8 mouse cellular contexts compared by ENCODE assay signal in the genomic region with DNA sequence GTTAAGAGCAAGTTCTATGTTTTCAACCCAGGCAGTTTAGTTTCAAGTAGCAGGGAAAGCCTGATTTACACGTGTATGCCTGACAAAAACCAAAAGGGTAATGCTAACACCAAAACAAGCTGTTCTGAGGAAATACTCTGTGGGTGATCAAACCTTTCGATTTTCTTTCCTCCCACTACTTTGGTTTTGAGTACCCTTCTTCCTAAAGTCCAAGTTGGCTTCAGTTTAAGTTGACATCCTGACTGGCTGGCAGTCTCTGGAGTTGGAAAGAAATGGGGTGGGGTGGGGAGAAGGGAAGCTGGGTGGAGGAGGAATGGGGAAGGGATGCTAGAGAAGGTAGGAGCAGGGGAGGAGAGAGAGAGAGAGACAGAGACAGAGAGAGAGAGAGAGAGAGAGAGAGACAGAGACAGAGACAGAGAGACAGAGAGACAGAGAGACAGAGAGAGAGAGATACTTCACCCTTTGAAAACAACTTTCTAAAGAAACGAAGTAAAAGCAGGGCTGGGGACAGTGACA. TPM values are rescaled to one million over a fixed set of nuclear protein-coding genes. Genes with fewer than 3 reads are reported as not detected.
A peak's percentile ranks its signal among the peaks of the same experiment; 100 is the strongest.
DNase-seq lines count a peak whose midpoint lies in the region; ATAC-seq and TF ChIP-seq lines count a peak whose summit lies in the region.

No protein-coding gene starts in this region.

- H3K4me3 ChIP-seq in heart, embryonic 11.5 days (ENCODE audit: low read depth, low read length) = peak overlapping the region; percentile 65
- peak overlapping the region; percentile 69 for H3K4me3 ChIP-seq in hindbrain, embryonic 16.5 days (ENCODE audit: low read length)
- H3K4me3 ChIP-seq in midbrain, postnatal 0 days (ENCODE audit: low read depth, low read length) = peak overlapping the region; percentile 68

- H3K4me2 ChIP-seq in heart, embryonic 11.5 days = peak overlapping the region; percentile 93
- H3K4me2 ChIP-seq in hindbrain, embryonic 16.5 days (ENCODE audit: low read length) = peak overlapping the region; percentile 95
- H3K4me2 ChIP-seq in midbrain, postnatal 0 days (ENCODE audit: low read depth, low read length, poor library complexity, severe bottlenecking) = peak overlapping the region; percentile 97

- TF ChIP-seq CTCF in midbrain, postnatal 0 days (IDR thresholded peaks at IDR 0.05) = no peak

- H3K27ac ChIP-seq in heart, embryonic 11.5 days (ENCODE audit: low read depth, low read length) = peak overlapping the region; percentile 71
- H3K27ac ChIP-seq in hindbrain, embryonic 16.5 days (ENCODE audit: low read depth, low read length) = no peak overlapping the region
- no peak overlapping the region for H3K27ac ChIP-seq in midbrain, postnatal 0 days (ENCODE audit: low read depth, low read length)

- H3K27me3 ChIP-seq in heart, embryonic 11.5 days (ENCODE audit: control insufficient read depth, insufficient read depth, low read length) = no peaks in the 10 kb centered on the region
- H3K27me3 ChIP-seq in hindbrain, embryonic 16.5 days (replicated peaks; ENCODE audit: control insufficient read depth, insufficient read depth, low read length) = no peaks in the 10 kb centered on the region
- no peaks in the 10 kb centered on the region for H3K27me3 ChIP-seq in midbrain, postnatal 0 days (ENCODE audit: insufficient read depth, low read length)

- peak overlapping the region; percentile 81 for H3K9ac ChIP-seq in heart, embryonic 11.5 days (ENCODE audit: low read depth, low read length)
- peak overlapping the region; percentile 82 for H3K9ac ChIP-seq in hindbrain, embryonic 16.5 days (ENCODE audit: low read depth, low read length)
- H3K9ac ChIP-seq in midbrain, postnatal 0 days (replicated peaks; ENCODE audit: low read length, poor library complexity, severe bottlenecking) = peak overlapping the region; percentile 82

- ATAC-seq in heart, embryonic 11.5 days (replicated peaks; ENCODE audit: insufficient number of reproducible peaks, low FRiP score, low TSS enrichment) = peak; percentile 28; the same call in 1 of the 2 replicates
- ATAC-seq in common myeloid progenitor, adult 5-6 weeks (replicated peaks; ENCODE audit: low read depth, poor library complexity, severe bottlenecking) = 0 out of 2 replicates have a peak, but pooled peaks have one; percentile 6
- ATAC-seq in hindbrain, embryonic 16.5 days = peak; percentile 48; the same call in 1 of the 2 replicates
- no peak for ATAC-seq in midbrain, postnatal 0 days (ENCODE audit: low FRiP score)
- no peak for ATAC-seq in monocyte, adult 5-6 weeks (replicated peaks; ENCODE audit: insufficient number of reproducible peaks, low FRiP score, low TSS enrichment, poor library complexity, severe bottlenecking)

- no peaks in the 10 kb centered on the region for H3K9me3 ChIP-seq in heart, embryonic 11.5 days (replicated peaks; ENCODE audit: control insufficient read depth, low read length)
- no peaks in the 10 kb centered on the region for H3K9me3 ChIP-seq in hindbrain, embryonic 16.5 days (ENCODE audit: control insufficient read depth, low read length)
- H3K9me3 ChIP-seq in midbrain, postnatal 0 days (ENCODE audit: low read length) = no peaks in the 10 kb centered on the region

- 15% methylated on average over 3 of the region's 3 CpGs for WGBS in heart, embryonic 11.5 days (ENCODE audit: insufficient replicate concordance)
- WGBS in hindbrain, embryonic 16.5 days = 15% methylated on average over 3 of the region's 3 CpGs
- WGBS in midbrain, postnatal 0 days = 17% methylated on average over 3 of the region's 3 CpGs

- H3K36me3 ChIP-seq in heart, embryonic 11.5 days (ENCODE audit: control insufficient read depth, insufficient read depth, low read length) = no peaks in the 10 kb centered on the region
- no peaks in the 10 kb centered on the region for H3K36me3 ChIP-seq in hindbrain, embryonic 16.5 days (ENCODE audit: control insufficient read depth, insufficient read depth, low read length)
- no peaks in the 10 kb centered on the region for H3K36me3 ChIP-seq in midbrain, postnatal 0 days (ENCODE audit: insufficient read depth, low read length)

- no peak for DNase-seq in heart, postnatal 25 days (ENCODE audit: low spot score)
- no peak for DNase-seq in midbrain, postnatal 0 days (ENCODE audit: low spot score)
- no peak for DNase-seq in adrenal gland, postnatal 10 days
- no peak for DNase-seq in gastrocnemius, postnatal 10 days

- intact Hi-C loops in heart, postnatal 25 days (cut with DNase I) = loop anchor here (10.0 kb wide), 1 partner anchor 1921 kb away; the partner anchor contains the start of gene 4930453N24Rik

- no peaks in the 10 kb centered on the region for H3K4me1 ChIP-seq in heart, embryonic 11.5 days (ENCODE audit: control insufficient read depth, insufficient read depth, low read length)
- H3K4me1 ChIP-seq in hindbrain, embryonic 16.5 days (ENCODE audit: control insufficient read depth, insufficient read depth, low read depth, low read length) = no peaks in the 10 kb centered on the region
- no peaks in the 10 kb centered on the region for H3K4me1 ChIP-seq in midbrain, postnatal 0 days (ENCODE audit: insufficient read depth, low read length)

RNA-seq across cellular contexts. Expression of gene Pros1, which starts 0.4 kb away (rescaled TPM):
- 14.9 and 18.6 TPM in 2 replicates for polyA plus RNA-seq in heart, embryonic 11.5 days (2014; fragmentation: Nextera tagmentation; extraction: Ambion mirVana)
- 10 to 100 TPM; 15.6 to 19.1 TPM for total RNA-seq in heart, postnatal 25 days (2021)
- 6.8 and 8.1 TPM in 2 replicates for total RNA-seq in common myeloid progenitor, adult 5-6 weeks (2017)
- 10.1 and 11.6 TPM in 2 replicates for polyA plus RNA-seq in hindbrain, embryonic 16.5 days (2015; fragmentation: Nextera tagmentation; extraction: Ambion mirVana)
- 7.2 and 9.0 TPM in 2 replicates for total RNA-seq in midbrain, postnatal 0 days (2014; rRNA removed)
- 9.4 and 9.8 TPM in 2 replicates for polyA plus RNA-seq in midbrain, postnatal 0 days (2015; fragmentation: Nextera tagmentation; extraction: Ambion mirVana)
- total RNA-seq in monocyte, adult 5-6 weeks (2017) = 33.3 to 36.6 TPM (median 35.3 TPM) in 3 replicates
- 10 to 100 TPM; 38.5 to 42.0 TPM for total RNA-seq in adrenal gland, postnatal 10 days (2021)
- total RNA-seq in gastrocnemius, postnatal 10 days (2021) = 10 to 100 TPM; 18.2 to 22.7 TPM

RNA-seq across cellular contexts. Expression of gene Arl13b, which starts 6.8 kb away (rescaled TPM):
- 9.3 and 11.9 TPM in 2 replicates for polyA plus RNA-seq in heart, embryonic 11.5 days (2014; fragmentation: Nextera tagmentation; extraction: Ambion mirVana)
- 10 to 100 TPM; 10.2 to 11.4 TPM for total RNA-seq in heart, postnatal 25 days (2021)
- total RNA-seq in common myeloid progenitor, adult 5-6 weeks (2017) = 12.4 and 14.7 TPM in 2 replicates
- 15.9 and 16.5 TPM in 2 replicates for polyA plus RNA-seq in hindbrain, embryonic 16.5 days (2015; fragmentation: Nextera tagmentation; extraction: Ambion mirVana)
- 11.3 and 13.6 TPM in 2 replicates for total RNA-seq in midbrain, postnatal 0 days (2014; rRNA removed)
- 10.0 and 11.5 TPM in 2 replicates for polyA plus RNA-seq in midbrain, postnatal 0 days (2015; fragmentation: Nextera tagmentation; extraction: Ambion mirVana)
- 20.4 to 30.8 TPM (median 27.2 TPM) in 3 replicates for total RNA-seq in monocyte, adult 5-6 weeks (2017)
- 10 to 100 TPM; 10.6 to 11.3 TPM for total RNA-seq in adrenal gland, postnatal 10 days (2021)
- total RNA-seq in gastrocnemius, postnatal 10 days (2021) = 1 to 10 TPM; 7.1 to 7.5 TPM

RNA-seq across cellular contexts. Expression of gene Stx19, which starts 39.2 kb away (rescaled TPM):
- polyA plus RNA-seq in heart, embryonic 11.5 days (2014; fragmentation: Nextera tagmentation; extraction: Ambion mirVana) = 0.21 TPM in 1 of 2 replicates, not detected in the other
- not detected for total RNA-seq in heart, postnatal 25 days (2021)
- total RNA-seq in common myeloid progenitor, adult 5-6 weeks (2017) = not detected in 2 replicates
- polyA plus RNA-seq in hindbrain, embryonic 16.5 days (2015; fragmentation: Nextera tagmentation; extraction: Ambion mirVana) = 0.26 and 0.29 TPM in 2 replicates
- total RNA-seq in midbrain, postnatal 0 days (2014; rRNA removed) = not detected in 2 replicates
- 0.13 and 0.14 TPM in 2 replicates for polyA plus RNA-seq in midbrain, postnatal 0 days (2015; fragmentation: Nextera tagmentation; extraction: Ambion mirVana)
- 0.43 TPM in 1 of 3 replicates, not detected in the others for total RNA-seq in monocyte, adult 5-6 weeks (2017)
- total RNA-seq in adrenal gland, postnatal 10 days (2021) = not detected
- not detected for total RNA-seq in gastrocnemius, postnatal 10 days (2021)

Comparison
In these comparisons a context has a peak if more than half of its experiments do, and no peak if none do; other contexts are left out.
1. ATAC-seq: peak in heart, embryonic 11.5 days (single experiment), common myeloid progenitor, adult 5-6 weeks (single experiment) and hindbrain, embryonic 16.5 days (single experiment); none in midbrain, postnatal 0 days (single experiment) and monocyte, adult 5-6 weeks (single experiment).
2. Peak in every context shown above with its lines, with median percentiles within 50 percentile points of each other: H3K4me2 ChIP-seq, H3K4me3 ChIP-seq and H3K9ac ChIP-seq.